Mouse (Mus musculus) E14TG2a.4 (cell line): ENCODE data around the gene Zfp146.

ENCODE experiments used
- H3K27me3 ChIP-seq: 2 replicates; pipeline ENCODE4 v1.6.1; 2014; ENCODE audit warnings: low read length, control low read depth; ENCODE audit not compliant: insufficient read depth
- H3K36me3 ChIP-seq: 2 replicates; pipeline ENCODE4 v1.6.1; 2014; ENCODE audit warnings: low read length, control low read depth; ENCODE audit not compliant: insufficient read depth
- H3K4me1 ChIP-seq: replicated peaks from 2 replicates; pipeline ENCODE4 v1.6.1; 2014; ENCODE audit warnings: low read depth, low read length, control low read depth
- H3K4me3 ChIP-seq: replicated peaks from 2 replicates; pipeline ENCODE4 v1.5.1; 2014; ENCODE audit warnings: mild to moderate bottlenecking, low read length
- H3K9me3 ChIP-seq: 2 replicates; pipeline ENCODE4 v1.6.1; 2014; ENCODE audit warnings: low read length, control low read depth
- CTCF ChIP-seq: conservative IDR thresholded peaks from 2 replicates; pipeline ENCODE4 v1.5.1; 2014; ENCODE audit warnings: low read length
- NANOG ChIP-seq: IDR thresholded peaks from 2 replicates; pipeline ENCODE4 v1.6.1; 2014; ENCODE audit warnings: borderline replicate concordance, low read length, mixed read lengths
- POU5F1 ChIP-seq: IDR thresholded peaks from 2 replicates; pipeline ENCODE4 v1.6.1; 2014; ENCODE audit warnings: low read length, borderline replicate concordance

The Zfp146 gene

GRCm38 (mm10) chr7:30194884-30195283, 25.3 kb upstream of the Zfp146 start:
- Histone ChIP-seq H3K9me3 (no peaks in the 10 kb centered on the region), H3K4me1 (peaks cover 80% of the 10 kb centered on the region), H3K4me3 (peak overlapping the region; percentile 95), H3K27me3 (no peaks in the 10 kb centered on the region), H3K36me3 (peaks cover 38% of the 10 kb centered on the region)
- no peak for TF ChIP-seq POU5F1
- TF ChIP-seq CTCF, result no peak
- no peak for TF ChIP-seq NANOG

- H3K36me3 ChIP-seq, result peaks cover 43% of the 10 kb centered on the region
- H3K4me1 ChIP-seq, result peaks cover 78% of the 10 kb centered on the region
- TF ChIP-seq POU5F1, result no peak
- no peak for TF ChIP-seq NANOG
- no peak for TF ChIP-seq CTCF
Measured at GRCm38 (mm10) chr7:30194101-30194831, 24.7 kb upstream of the Zfp146 start.

GRCm38 (mm10) chr7:30193581-30194100, 24.1 kb upstream of the Zfp146 start:
- Histone ChIP-seq H3K4me3 (peak overlapping the region; percentile 95), H3K4me1 (peaks cover 80% of the 10 kb centered on the region), H3K27me3 (no peaks in the 10 kb centered on the region), H3K9me3 (no peaks in the 10 kb centered on the region), H3K36me3 (peaks cover 49% of the 10 kb centered on the region)
- TF ChIP-seq NANOG, result no peak
- no peak for TF ChIP-seq CTCF
- no peak for TF ChIP-seq POU5F1

More at GRCm38 (mm10) chr7:30194101-30194831, 24.7 kb upstream of the Zfp146 start:
- Histone ChIP-seq H3K9me3 (no peaks in the 10 kb centered on the region), H3K4me3 (peak overlapping the region; percentile 95), H3K27me3 (no peaks in the 10 kb centered on the region)

GRCm38 (mm10) chr7:30193013-30193412, 23.5 kb upstream of the Zfp146 start:
- Histone ChIP-seq H3K9me3 (no peaks in the 10 kb centered on the region), H3K36me3 (peaks cover 55% of the 10 kb centered on the region), H3K27me3 (no peaks in the 10 kb centered on the region), H3K4me3 (peak overlapping the region; percentile 95), H3K4me1 (peaks cover 80% of the 10 kb centered on the region)
- TF ChIP-seq CTCF, result no peak
- no peak for TF ChIP-seq POU5F1
- no peak for TF ChIP-seq NANOG

- Histone ChIP-seq H3K4me3 (peak overlapping the region; percentile 95), H3K4me1 (peaks cover 80% of the 10 kb centered on the region), H3K27me3 (no peaks in the 10 kb centered on the region), H3K9me3 (no peaks in the 10 kb centered on the region), H3K36me3 (peaks cover 65% of the 10 kb centered on the region)
- TF ChIP-seq NANOG (no peak), CTCF (no peak), POU5F1 (no peak)
Measured at GRCm38 (mm10) chr7:30192088-30192487, 22.5 kb upstream of the Zfp146 start.

- Histone ChIP-seq H3K9me3 (no peaks in the 10 kb centered on the region), H3K27me3 (no peaks in the 10 kb centered on the region), H3K36me3 (peaks cover 80% of the 10 kb centered on the region), H3K4me3 (peak overlapping the region; percentile 29), H3K4me1 (peaks cover 90% of the 10 kb centered on the region)
- TF ChIP-seq NANOG (no peak), POU5F1 (no peak)
Measured at GRCm38 (mm10) chr7:30189116-30189491, 19.6 kb upstream of the Zfp146 start.

GRCm38 (mm10) chr7:30188344-30189115, 19.0 kb upstream of the Zfp146 start:
- H3K36me3 ChIP-seq, result peaks cover 80% of the 10 kb centered on the region
- H3K4me1 ChIP-seq, result peaks cover 94% of the 10 kb centered on the region
- H3K4me3 ChIP-seq, result peak overlapping the region; percentile 29
- no peak for TF ChIP-seq NANOG
- no peak for TF ChIP-seq CTCF
- no peak for TF ChIP-seq POU5F1
- no peaks in the 10 kb centered on the region for H3K9me3 ChIP-seq
- no peaks in the 10 kb centered on the region for H3K27me3 ChIP-seq

- peaks cover 80% of the 10 kb centered on the region for H3K4me1 ChIP-seq
- no peaks in the 10 kb centered on the region for H3K9me3 ChIP-seq
- no peaks in the 10 kb centered on the region for H3K27me3 ChIP-seq
- no peak for TF ChIP-seq NANOG
- no peak for TF ChIP-seq CTCF
- no peak for TF ChIP-seq POU5F1
- H3K4me3 ChIP-seq, result peak overlapping the region; percentile 72
- H3K36me3 ChIP-seq, result peaks cover 51% of the 10 kb centered on the region
Measured at GRCm38 (mm10) chr7:30184641-30185348, 15.2 kb upstream of the Zfp146 start.
